Mouse (Mus musculus): ENCODE results near the gene Pla1a.

Gene Pla1a

DNA sequence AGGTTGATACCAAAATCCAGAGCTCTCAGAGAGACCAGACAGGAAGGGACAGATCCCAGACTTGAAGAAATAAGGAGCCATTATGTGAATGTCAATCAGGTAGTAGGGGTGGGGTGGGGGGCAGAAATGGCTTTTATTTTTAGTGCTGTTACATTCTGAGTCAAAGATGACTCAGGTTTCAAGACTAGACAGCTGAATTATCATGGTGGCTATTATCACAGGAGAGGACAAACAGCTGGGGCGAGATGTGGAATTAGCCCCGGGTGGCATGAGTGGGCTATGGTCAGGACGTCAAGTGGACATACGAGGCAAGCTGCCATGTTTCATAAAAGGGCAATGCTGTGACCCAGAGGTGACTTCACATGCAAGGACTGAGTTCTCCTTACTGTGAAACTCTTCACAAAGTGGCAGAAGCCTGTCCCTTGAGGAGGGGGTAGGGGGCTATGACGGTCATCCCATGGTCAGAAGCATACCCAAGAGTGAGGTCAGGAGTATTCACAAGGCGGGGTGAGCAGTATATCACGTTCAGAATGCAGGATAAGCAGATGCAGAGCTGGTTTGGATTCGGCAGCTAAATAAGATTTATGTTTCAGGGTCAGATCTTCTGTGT lies 43.6 kb downstream of the Pla1a start:
- no peak for DNase-seq (ENCODE audit: extremely low spot score, low spot score)

DNA sequence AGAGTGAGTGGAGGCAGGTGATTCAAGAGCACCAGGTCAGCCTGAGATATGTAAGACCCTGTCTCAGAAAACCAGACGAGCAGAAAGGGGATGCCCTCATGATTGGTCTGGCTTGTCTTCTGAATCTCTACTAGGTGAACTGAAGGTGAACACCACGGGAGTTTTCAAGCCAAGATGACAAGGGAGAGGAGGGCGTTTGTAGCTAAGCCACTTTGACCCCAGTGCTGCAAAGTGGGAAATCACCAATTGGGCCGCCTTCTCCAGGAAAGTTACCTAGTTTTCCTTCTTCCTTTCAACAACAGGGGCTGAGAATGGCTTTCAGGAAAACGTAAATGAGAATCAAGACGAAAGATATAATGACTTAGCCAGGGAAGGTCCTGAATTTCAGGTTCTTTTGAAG lies 44.2 kb downstream of the Pla1a start:
- DNase-seq (ENCODE audit: extremely low spot score, low spot score), result no peak

DNA sequence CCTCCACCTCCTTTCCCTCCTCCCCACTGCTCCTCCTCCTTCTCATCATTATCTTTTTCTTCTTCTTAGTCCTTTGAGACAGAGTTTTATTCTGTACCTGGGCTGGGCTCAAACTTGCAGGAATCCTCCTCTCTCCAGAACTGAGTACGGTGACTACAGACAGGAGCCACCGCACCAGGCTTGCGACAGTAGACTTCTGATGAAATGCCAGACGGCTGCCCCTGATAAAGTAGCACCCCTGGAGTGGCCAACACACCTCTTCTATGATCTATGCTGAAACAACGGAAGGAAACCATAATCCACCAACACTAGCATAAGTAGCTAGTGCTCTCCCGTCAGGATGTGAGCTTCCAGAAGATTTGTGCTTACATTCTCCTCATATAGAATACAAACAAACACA lies 45.6 kb downstream of the Pla1a start:
- DNase-seq (ENCODE audit: extremely low spot score, low spot score), result no peak

DNA sequence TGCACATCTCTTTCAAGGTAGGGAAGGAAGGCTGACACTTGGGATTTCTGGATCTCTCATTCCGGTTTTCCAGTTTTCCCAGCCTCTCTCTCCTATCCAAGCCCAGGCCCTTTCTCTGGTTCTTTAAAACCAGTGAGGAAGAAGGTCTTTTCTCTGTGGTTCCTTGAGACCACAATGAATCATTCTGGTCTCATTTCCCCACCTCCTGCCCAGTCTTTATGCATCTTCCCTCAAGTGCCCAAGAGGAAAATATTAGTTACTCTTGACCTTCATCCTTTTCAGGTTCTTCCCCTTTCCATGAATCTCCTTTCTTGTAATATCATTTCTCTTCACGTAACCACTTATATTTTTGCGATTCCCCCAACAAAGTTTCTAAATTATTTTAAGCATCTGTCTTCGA lies 47.2 kb downstream of the Pla1a start:
- no peak for DNase-seq (ENCODE audit: extremely low spot score, low spot score)

DNA sequence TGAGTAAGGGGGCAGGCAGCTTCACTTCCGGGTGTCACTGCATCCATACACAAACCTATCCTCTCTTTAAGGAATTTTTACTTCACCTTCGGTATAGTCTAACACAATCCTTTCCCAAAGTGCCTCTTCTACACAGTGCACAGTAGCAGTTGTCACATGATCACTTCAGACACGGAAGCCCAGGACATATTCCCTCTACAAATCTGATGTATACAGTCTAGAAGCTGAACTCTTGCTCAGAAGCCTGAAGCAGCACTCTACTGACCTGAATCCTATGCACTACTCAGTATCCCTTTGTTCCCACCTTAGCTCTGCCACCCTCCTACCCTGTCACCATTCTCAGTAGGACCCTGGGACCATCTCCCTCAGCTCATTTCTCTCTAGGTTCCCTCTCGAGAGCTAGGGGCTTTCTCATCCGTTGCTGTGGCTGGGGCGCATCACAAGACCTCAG lies 47.7 kb downstream of the Pla1a start:
- DNase-seq (ENCODE audit: extremely low spot score, low spot score), result no peak

DNA sequence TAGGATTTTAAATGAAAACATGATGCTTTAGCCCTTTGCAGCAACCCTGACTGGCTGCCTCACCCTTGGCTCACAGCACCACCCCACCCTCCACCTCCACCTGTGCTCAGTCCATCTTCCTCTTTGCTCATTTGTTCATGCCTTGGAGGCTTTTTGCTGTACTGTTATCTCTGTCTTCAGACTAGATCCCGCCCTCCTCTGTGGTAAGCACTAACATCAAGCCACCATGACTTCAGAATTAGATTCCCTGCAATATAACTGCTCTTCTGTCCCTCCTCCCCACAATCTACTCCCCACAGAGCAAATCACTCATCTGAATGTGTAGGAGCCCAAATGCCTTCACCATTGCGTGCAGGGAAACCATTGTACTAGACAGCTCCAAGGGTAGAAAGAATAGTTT lies 49.3 kb downstream of the Pla1a start:
- no peak for DNase-seq (ENCODE audit: extremely low spot score, low spot score)

DNA sequence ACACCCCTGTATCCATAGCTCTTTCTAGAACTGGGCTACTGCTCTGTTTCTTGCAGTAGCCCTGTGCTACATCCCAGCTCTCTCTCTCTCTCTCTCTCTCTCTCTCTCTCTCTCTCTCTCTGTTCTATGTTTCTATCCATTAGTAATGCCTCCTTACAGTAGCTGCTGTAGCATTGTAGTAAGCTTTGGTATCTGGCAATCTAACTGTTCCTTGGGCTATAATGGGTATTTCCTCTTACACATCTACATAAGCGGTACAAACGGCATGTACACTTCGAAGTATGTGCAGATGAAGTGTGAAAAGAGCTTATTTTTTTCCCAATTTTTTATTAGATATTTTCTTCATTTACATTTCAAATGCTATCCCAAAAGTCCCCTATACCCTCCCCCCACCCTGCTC lies 53.0 kb downstream of the Pla1a start:
- no peak for DNase-seq (ENCODE audit: extremely low spot score, low spot score)

DNA sequence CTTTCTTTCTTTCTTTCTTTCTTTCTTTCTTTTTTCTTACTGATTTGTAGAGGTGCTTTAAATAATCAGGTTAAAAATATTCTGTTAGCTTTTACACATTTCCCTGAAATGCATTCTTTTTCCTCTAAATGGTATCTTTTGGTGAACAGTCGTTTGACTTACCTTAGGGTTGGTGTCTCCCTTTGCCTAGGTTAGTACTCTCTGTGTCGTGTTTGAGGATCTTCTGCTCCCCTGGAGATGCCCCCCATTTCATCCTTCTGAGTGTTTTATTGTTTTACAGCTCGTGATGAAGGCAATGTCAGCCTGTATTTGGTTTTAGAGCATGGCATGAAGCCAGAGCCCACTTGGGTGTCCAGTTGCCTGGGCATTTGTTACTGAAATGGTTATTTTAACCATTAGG lies 53.5 kb downstream of the Pla1a start:
- DNase-seq (ENCODE audit: extremely low spot score, low spot score), result no peak

DNA sequence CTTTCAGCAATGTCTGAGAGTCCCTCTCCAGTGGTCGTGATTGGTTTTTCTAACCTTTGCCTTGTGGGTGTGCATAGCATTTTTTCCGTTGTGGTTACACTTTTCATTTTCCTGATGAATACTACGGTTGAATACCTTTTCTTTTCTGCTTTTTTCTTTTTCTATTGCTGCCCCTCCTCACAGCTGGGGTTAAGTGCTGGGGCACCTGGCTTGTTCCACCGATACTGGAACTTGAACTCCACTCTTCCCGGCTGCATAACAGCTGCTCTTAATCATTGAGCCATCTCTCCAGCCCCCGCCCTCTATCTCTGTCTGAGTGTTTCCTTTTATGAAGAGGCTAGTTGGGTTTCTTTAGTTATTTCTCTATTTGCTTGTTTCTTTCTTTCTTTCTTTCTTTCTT lies 53.9 kb downstream of the Pla1a start:
- no peak for DNase-seq (ENCODE audit: extremely low spot score, low spot score)

DNA sequence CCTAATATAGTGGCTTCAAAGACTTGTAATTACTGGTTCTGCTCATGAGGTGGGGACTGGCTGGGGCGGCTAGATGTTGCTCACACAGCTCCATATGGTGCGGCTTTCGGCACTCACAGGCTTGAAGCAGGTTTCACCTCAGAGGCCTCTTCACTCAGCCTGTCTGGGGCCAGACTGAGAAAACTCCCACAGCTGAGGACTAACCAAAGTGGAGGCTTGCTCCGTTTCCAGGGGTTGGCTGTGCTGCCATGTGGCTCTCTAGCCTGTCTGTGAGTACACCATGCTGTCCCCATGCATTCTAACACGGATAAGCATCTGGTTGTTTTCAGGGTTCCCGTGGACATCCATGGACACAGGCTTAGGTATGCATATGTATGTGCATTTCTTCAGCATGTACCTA lies 54.4 kb downstream of the Pla1a start:
- no peak for DNase-seq (ENCODE audit: extremely low spot score, low spot score)

DNA sequence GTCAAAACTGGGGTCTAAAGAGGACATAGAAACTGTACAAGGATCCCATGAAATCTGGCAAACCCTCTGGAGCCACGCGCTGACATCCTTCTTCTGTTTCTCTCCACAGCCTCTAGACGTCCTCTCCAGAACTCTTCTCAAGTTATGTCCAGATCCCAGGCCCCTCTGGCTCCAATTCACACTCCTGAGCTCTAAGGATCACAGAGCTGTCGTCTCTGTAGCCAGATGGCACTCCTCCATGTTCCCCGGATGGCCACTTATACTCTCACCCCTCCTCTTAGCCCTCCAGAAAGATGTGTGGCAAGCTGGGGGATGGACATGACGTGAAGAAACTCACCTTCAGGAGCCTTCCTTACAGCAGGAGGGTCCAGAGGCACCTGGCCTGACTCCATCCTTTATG lies 55.4 kb downstream of the Pla1a start:
- DNase-seq (ENCODE audit: extremely low spot score, low spot score), result no peak

DNA sequence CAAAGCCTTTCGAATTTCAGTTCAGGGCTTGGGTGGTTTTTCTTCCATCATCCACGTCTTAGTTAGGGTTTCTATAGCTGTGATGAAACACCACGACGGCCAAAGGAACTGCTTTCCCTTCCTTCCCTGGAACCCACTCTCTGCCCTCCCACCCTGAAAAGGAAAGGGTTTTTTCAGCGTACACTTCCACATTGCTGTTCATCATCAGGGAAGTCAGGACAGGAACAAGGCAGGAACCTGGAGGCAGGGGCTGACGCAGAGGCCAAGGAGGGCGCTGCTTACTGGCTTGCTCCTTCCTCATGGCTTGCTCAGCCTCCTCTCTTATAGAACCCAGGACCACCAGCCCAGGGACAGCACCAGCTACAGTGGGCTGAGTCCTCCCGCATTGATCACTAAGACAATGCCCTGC lies 56.1 kb downstream of the Pla1a start:
- DNase-seq (ENCODE audit: extremely low spot score, low spot score), result no peak

DNA sequence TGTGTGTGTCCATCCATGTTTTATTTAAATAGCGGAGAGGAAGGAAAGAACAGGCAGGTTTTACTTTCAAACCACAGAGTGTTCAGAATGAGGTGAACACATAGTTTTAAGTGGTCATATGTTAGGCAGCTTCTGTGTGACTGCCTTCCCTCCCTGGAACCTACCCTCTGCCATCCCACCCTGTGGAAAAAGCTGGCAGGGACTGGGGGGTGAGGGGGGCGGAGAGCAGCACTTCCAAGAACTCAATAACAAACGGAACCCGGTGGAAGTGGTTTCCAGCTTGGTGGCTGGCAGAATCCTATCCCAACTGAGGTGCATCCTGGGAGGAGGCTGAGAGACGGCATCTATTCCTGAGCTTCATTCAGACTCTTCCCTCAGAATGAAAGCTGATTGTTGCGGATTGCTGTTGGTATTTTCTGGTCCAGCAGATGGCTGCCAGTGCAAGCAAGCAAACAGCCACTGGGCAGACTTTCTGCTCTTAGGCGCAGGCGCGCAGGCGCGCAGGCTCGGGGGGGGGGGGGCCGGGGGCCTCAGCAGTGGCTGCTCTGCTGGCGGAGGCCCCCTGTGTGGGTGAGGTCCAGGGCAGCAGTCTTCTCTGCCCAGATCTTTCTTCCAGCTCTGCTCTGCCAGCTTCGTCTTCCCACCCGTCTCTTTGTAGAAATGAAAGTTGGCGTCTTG lies 56.6 kb downstream of the Pla1a start:
- DNase-seq (ENCODE audit: extremely low spot score, low spot score), result peak; percentile 52

DNA sequence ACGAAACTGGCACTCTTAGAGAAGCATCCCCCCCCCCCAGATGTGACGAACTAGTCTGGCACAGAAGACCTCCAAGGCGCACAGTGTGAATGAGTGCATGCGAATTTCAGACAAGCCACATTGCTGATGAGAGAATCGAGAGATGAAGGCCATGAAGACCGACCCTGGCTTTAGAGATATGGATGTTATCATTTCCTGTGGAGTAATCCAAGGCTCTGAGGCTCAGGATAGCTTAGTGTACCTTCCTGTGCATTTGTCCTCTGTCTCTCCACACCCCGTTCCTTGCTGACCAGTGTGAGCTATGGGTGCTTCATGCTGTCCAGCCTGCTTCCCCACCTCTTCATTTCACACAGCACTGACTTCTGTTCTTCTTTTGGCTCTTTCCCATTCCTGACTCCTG lies 57.8 kb downstream of the Pla1a start:
- no peak for DNase-seq (ENCODE audit: extremely low spot score, low spot score)

DNA sequence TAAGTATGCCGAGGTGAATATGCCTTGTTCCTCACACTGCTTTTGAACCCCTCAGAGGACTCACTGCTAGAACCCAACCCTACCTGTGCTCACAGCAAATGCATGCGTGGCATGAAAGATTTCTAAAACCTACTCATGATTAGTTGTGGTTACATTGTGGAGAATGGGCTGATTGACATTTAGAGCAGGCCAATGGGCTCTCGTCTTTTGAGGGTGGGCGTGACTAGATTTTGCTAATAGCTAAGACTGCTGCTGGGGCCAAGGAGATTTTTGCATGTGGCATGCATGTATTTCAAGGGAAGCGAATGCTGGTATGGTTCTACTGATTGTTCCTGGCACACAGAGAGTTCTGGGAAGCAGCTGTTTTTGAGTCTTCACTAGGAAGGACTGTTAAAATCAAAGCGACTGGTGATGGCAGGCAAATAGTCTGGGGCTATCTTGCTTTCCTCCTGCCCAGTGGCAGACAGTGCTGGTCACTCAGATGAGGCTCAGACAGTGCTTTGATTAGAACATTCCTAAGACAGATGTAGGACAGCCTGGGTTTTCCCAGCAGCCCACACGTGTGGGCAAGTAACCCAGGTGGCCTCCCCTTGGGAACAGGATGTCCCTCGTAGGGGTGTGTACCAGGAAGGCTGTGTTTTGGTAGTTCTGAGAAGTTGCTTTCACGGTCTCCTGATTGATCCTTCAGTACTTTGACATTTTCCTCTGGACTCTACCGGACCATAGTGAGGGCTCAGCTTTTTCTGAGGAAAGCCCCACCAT lies 58.4 kb downstream of the Pla1a start:
- DNase-seq (ENCODE audit: extremely low spot score, low spot score), result no peak

DNA sequence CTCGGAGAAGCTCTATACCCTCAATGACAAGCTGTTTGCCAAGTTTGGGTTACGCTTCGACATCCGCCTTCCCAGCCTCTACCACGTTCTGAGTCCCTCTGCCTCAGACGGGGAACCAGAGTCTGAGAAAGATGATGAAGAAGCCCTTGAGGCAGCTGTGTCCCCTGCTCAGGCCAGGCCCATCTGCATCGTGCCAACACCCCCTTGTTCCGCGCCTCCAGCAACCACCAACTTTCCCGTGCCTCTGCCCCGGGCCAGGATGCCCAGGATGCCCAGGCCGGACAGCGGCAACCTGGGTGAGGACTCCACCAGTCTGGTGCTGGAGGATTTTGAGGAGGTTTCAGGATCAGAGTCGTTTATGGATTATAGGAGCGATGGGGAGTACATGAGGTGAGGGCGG lies 59.0 kb downstream of the Pla1a start:
- no peak for DNase-seq (ENCODE audit: extremely low spot score, low spot score)

DNA sequence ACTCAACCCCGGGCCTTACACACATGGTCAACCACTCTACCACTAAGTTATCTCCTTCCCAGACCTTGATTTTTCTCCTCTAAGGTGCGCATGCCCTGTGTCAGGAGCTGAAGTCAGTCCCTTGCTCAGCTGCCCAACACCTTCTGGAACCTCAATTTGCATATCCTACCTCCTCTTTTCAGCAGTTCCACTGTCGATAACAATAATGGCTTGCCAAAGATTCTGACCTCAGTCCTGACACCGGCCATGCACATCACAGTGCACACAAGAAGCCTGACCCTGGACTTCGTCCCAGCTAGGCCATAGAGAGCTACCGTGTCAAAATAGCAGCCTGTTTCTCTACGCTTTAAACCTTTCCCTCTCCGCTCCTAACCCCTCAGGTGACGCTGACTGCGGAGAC lies 59.5 kb downstream of the Pla1a start:
- DNase-seq (ENCODE audit: extremely low spot score, low spot score), result no peak

DNA sequence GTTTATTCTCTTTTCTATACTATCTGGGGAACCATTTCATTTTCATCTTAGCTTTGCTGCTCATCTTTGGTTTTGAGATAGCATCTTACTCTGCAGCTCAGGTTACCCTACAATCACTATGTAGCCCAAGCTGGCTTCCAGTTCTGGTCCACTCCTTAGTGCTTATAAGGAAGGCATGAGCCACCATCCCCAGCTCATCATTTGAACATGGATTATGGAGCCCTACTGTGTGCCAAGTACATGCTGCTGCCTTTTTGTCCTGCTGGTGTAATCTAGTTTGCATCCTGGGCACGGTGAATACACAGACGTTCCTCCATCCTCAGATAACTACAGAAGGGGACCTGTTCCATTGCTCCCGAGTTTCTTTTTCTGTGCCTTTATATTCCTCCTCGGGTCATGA lies 60.1 kb downstream of the Pla1a start:
- no peak for DNase-seq (ENCODE audit: extremely low spot score, low spot score)

DNA sequence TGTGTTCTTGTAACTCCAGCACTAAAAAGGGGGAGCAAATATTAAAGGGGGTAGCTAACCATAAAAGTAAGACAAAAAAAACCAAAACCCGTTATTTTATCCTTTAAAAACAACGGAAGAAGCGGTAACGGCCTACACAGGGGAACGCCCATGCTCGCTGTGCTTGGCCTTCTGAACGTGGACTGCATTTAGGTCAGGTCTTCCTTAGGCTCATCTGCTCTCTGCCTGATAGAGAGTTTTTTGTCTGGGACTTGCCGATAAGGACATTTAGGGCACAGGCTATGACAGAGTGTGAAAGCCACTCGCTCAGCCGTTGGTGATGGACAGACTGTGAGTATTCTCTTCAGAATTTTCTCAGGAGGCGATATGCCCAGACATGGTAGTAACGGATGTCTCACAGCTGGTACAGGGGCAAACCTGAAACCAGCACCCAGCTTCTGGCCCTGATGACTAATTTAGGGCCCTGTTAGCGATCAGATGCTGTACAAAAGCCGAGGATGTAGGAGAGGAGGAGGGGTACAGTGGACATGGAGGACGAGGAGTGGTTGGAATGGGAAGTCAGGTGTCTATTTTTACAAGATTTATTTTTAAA lies 61.1 kb downstream of the Pla1a start:
- DNase-seq (ENCODE audit: extremely low spot score, low spot score), result no peak

DNA sequence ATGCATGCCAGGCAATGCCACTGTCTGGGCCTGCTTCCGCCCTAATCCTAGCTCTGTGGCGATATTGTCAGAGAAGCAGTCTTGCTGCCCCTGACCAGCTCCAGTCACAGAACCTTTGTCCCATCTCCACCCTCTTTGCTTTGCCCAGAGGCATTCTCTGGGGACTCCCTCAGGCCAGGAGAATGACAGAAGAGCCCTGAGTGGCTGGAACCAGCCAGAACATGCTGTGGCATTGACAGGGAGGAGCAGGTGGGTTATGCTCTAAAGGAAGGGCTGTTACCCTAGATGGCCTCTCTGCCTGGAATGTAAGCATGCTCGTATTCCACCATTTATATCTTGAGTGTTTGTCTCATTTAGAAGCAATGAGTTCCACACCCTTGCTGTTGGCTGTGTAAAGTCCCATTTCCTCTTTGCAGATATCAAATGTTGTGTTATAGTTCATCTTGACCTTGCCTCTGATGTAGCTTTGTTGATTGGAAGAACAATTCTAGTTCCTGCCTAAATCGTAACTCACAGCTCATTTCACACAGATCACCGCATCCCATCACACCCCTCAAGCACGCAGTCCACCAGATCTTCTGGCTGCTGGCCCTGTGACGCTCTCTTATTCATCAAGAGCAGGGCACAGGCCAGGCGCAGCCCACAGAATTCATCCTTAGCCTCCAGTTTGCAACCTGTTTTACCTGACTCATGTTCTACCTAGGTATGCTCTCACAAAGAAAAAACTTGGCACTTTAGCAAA lies 62.1 kb downstream of the Pla1a start:
- no peak for DNase-seq (ENCODE audit: extremely low spot score, low spot score)

DNA sequence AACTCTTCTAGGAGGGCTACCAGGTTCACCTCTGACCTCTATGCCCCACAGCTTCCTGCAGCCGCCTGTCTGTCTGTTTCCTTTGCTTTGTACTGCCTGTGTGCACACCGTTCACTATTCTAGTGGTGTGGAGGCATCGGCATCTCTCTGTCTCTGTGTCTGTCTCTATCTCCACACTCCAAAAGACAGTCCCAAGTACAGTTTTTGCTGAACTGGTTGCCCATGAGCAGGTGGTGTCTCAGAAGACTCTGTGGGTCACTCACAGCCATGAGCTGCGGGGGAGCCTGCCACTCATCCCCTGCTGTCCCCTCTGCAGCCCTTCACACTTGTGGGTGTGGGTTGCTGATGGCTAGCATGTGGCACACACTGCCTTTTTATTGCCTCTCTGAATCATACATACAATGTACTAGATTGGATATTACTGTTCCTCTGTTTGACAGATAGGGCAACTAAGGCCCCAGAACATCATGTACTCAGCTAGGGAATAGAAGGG lies 62.9 kb downstream of the Pla1a start:
- no peak for DNase-seq (ENCODE audit: extremely low spot score, low spot score)

DNA sequence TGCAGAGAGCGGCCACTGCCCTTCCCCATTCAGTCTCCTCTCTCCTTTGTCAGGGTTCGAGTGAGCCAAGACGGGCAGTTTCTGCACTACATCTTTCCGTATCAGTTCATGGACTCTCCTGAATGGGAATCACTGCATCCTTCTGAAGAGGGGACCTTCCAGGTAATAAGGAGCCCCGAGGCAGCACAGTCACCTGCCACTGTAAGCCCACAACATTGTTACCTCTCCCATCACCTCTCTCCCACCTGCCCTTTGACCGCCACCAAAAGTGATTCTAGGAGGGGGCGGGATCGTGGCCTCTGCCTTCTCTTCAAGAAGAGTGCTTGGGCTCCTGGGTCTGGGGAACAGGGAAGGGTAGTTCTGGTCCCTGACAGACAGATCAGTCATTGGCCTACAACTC lies 63.5 kb downstream of the Pla1a start:
- DNase-seq (ENCODE audit: extremely low spot score, low spot score), result no peak
